Mouse (Mus musculus): Measurements from ENCODE around the gene Birc5. TPM values are rescaled to one million over a fixed set of nuclear protein-coding genes. Genes with fewer than 3 reads are reported as not detected.
"Not testable (repeated sequence)": the region's sequence is repeated elsewhere in the genome, so short reads cannot be mapped to it uniquely, and the experiment has no call there.

The Birc5 gene
- total RNA-seq, 2 experiments from 2014 or later = 0.74 to 0.84 TPM

DNA sequence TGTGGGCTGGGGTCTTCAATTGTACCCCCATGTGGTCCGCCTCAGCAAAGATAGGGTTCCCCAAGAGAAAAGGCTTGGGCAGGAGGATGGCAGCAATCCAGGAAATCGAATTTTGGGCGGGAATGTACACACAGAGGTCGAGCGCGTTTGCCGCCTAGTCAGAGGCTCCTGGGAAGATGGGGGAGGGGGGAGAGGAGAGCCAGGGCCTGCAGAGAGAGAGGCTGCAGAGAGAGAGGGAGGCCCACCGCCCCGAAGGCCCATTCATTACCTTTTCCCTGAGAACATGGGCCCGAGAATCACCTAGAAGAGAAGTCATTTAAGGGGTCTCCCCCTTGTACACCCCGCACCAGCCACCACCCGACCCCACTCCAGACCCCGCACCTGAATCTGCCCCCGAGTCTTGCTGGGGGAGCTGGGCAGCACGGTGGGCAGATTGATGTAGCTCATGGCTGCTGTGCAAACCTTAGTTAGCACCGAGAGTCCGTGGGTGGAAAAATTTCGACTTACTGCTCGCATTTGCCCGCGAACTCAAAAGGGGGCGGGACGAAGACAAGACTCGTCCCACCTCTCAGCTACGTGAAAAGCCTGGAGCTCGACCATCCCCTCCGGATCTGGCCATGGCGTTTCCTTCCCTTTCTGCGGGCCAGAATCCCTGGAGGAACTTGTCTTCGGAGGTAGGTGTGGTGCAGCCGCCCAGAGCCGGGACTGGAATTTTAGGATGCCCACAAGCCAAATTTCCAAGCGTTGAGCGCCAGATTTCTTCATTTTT lies 23.5 kb upstream of the Birc5 start, which contains the start of the genes Afmid and Tk1:
Afmid (plus strand) TSS at position 592 of the 769 bp plus-strand sequence.
Tk1 (minus strand) TSS at position 760 of the 769 bp plus-strand sequence.
- intact Hi-C loops (cut with DNase I) = loop anchor here (1.0 to 5.0 kb wide), 4 partner anchors 35 to 593 kb away; no protein-coding TSS in a partner anchor
- peak; percentile 53 to 57 for DNase-seq

DNA sequence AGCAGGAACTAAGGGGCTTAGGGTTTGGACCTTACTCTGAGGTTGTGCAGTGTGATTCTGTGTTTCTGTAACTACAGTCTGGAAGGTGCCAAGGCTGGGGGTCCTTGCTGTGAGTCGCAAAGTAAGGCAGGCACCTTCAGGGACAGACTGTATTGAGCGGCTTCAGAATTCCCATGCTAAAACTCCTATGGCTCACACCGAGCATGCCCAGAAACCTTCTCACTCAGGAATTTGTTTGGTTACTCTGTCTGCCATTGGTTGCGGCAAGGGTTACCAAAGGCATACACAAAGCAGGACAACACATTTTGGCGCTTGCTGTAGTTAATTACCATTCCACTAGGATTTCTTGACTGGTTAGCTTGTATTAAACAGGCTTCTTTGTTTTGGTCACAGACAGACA lies 22.9 kb upstream of the Birc5 start:
- intact Hi-C loops (cut with DNase I) = loop anchor here (5.0 kb wide), 3 partner anchors 119 to 594 kb away; no protein-coding TSS in a partner anchor

GRCm38 (mm10) chr11:117826916-117827315 lies 22.1 kb upstream of the Birc5 start:
- intact Hi-C loops (cut with DNase I) = loop anchor here (5.0 kb wide), 3 partner anchors 120 to 595 kb away; no protein-coding TSS in a partner anchor
- DNase-seq = no peak

More for the DNA sequence above, 22.9 kb upstream of the Birc5 start:
- DNase-seq = no peak

DNA sequence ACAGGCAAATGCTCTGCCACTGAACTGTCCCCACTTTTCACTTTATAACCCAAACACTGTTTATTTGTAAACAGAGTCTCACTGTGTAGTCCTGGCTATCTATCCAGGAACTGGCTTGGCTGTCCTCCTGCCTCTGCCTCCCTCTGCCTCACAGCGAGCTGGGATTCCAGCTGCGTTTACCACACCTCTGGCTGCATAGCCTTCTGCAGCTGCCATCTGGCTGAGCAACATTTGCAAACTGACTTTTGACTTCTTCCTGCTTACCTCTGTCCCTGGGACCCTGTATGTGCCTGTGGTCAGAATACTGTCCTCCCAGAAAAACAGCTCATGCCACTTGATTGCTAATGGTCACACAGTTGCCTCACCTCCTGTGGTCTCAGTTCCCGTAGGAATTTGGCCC lies 21.7 kb upstream of the Birc5 start:
- intact Hi-C loops (cut with DNase I) = loop anchor here (5.0 kb wide), 3 partner anchors 120 to 595 kb away; no protein-coding TSS in a partner anchor
- DNase-seq = no peak

DNA sequence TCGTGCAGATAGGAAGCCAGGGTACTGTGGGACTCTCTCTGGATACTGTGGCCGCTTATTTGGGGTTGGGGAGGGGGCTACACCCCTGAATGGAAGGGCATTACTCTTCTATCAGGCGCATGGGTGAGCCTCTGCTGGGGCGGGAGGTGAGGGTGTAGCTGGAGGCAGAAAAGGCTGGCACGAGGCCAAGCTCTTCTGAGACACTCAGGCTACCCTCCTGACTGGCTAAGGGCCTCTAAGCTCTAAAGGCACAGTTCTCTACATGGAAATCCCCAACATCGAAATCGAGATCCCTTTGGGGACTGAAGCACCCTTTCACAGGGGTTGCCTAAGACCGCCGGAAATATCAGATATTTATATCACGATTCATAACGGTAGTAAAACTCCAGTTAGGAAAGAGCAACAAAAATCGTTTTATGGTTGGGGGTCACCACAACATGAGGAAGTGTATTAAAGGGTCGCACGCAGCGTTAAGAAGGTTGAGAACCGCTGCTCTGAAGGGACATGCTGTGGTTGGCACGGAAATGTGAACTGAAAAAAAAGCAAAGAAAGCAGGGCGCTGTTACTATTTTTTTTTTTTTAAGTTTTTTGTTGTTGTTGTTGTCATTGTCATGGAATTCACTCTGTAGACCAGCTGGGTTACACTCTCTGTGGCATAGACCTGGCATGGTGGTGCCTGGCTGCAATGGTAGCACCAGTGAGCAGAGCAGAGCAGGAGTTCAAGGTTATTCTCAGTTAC lies 20.7 kb upstream of the Birc5 start:
- intact Hi-C loops (cut with DNase I) = loop anchor here (5.0 kb wide), 3 partner anchors 121 to 596 kb away; no protein-coding TSS in a partner anchor

GRCm38 (mm10) chr11:117828888-117829604 lies 20.0 kb upstream of the Birc5 start:
- intact Hi-C loops (cut with DNase I) = loop anchor here (5.0 kb wide), 3 partner anchors 122 to 597 kb away; no protein-coding TSS in a partner anchor
- no peak for DNase-seq

More for the DNA sequence above, 20.7 kb upstream of the Birc5 start:
- no peak for DNase-seq

DNA sequence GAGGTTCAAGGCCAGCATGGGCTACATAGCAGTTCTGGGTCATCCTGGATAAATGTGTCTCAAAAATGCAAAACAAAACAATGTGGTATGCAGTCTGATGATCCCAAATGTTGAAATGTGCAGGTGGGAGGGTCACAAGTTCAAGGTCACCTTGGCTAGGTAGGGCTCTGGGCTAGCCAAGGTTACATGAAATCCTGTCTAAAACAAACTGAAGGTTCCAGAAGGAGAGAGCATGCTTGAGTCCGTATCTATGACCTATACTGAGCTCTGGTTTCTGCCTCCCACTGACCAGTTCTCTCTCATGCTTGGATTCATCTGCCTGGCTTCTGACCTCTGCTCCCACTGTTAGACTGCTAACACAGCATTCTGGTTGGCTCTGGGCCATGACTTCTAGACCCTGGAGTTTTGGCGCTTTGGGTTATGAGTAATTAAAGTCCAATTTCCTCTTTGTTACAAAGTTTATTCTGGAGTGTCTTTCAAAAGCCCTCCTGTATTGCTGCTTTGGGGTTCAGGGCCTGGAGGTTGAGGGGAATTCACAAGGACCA lies 19.3 kb upstream of the Birc5 start:
- no peak for DNase-seq
- intact Hi-C loops (cut with DNase I) = loop anchor here (5.0 kb wide), 3 partner anchors 122 to 597 kb away; no protein-coding TSS in a partner anchor

DNA sequence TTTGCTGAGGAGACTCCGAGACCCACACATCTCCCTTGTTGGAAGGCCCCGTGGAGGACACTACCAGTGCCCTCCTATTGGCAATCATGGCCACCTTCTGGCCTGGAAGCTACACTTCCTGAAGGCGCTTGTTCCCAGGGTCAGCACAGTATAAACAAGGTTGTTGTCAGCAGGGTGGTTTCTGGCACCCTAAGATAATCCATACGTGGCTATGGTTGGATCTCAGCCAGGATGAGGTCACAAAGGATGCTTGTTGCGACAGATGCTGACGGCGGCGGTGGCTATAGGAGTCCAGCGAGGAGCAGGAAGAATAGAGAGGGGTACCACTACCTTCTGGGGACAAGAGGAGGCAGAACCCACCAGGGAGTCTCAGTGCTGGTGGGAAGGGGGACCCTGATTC lies 18.6 kb upstream of the Birc5 start:
- intact Hi-C loops (cut with DNase I) = no loop called here

DNA sequence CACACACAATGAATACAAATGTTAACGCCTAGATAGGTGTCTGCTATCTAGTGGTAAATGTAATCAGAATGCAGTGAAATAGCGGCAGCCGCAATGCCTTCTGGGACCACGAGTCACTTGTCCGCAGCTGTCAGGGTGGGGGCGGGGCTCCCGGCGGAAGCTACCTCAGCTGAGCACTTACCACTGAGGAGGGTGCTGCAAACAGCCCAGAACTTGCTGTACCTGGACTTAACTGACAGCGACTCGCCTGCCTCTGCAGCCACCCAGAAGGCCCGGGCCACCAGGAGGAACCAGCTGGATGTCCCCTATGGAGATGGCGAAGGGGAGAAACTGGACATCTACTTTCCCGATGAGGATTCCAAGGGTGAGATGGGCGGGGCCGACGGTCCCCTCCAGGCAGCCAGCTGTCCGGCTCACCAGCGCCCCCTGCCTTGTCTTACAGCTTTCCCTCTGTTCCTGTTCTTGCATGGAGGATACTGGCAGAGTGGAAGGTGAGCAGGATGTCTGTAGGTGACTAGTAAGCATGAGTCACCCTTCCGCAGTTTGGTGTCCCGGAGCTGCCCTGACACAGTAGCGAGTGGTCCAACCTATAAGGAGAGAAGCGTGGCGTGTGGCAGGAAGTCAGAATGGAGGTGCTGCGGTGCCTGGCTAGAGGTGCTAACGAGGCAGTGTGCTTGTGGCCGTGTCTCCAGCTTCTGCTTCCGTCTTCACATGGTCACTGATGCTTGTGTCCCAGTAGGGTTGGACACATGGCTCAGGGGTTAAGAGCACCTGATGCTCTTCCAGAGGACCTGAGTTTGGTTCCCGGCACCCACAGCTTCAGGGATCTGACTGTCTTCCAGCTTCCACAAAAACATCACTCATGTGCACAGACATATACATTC lies 16.7 kb upstream of the Birc5 start:
- peak; percentile 76 to 80 for DNase-seq

More for the DNA sequence above, 18.6 kb upstream of the Birc5 start:
- no peak for DNase-seq

DNA sequence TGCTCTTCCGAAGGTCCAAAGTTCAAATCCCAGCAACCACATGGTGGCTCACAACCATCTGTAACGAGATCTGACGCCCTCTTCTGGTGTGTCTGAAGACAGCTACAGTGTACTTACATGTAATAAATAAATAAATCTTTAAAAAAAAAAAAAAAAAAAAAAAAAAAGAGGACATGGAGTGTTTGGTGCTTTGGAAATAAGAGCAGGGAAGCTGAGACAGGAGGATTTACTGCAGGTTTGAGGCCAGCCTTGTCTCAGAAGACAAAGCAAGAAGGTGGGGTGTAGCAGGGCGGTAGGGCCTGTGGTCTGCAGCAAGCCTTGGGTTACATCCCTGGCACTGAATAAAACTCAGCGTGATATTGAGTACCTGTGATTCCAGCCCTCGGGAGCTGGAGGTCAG lies 15.5 kb upstream of the Birc5 start:
- intact Hi-C loops (cut with DNase I); DNase-seq: not testable (repeated sequence)

More for the DNA sequence above, 16.7 kb upstream of the Birc5 start:
- intact Hi-C loops (cut with DNase I) = no loop called here

DNA sequence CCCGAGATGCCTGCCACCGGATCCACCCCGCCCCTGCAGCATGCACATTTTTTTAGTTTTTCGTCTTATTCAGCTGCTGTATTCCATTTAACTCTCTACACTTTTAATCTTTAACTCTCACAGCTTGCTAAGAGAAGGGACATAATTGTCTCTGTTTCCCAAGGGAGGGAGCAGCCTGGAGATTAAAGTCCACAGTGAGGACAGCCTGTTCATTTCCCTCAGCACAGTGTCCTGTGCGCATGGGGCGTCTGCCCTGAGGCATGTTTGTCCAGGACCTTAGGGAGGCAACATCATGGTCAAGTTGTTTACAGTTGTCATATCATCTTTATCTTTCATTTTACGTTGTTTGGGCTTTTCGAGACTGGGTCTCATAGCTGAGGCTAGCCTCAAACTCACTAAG lies 15.0 kb upstream of the Birc5 start:
- intact Hi-C loops (cut with DNase I) = no loop called here
- no peak for DNase-seq

DNA sequence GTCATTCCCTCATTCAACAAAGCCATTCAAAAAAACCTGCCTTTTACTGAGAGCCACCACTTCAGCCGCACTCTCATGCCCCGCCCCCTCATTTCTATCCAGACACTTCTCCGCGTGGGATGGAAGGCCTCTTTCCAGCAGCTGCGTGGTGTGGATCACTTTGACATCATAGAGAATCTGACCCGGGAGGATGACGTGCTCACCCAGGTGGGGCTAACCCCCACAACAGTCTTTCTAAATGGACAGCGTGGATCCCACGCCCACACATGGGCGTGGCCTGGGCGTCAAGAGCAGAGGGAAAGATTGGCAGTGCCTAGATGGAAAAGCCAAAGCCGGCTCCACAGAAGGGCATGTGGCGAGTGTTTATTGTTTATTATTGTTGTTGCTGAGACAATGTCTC lies 12.7 kb upstream of the Birc5 start:
- no peak for DNase-seq
- intact Hi-C loops (cut with DNase I) = no loop called here

DNA sequence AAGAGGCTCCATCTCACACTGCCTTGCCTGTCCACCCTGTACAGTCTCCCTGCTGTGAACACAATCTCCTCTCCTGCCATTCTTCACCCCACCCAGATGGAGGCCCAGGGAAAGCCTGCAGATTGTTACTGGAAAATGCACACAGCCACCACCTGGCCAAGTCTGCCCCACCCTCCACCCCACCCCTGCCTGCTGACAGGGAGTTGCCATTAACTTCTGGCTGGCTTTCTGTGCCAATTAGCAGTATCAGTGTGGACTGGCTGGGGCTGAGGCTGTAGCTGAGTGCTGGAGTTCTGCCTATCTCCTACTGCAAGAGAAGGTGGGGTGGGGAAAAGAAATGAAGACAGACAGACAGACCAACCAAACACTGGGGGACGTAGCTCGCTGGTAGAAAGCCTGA lies 10.5 kb upstream of the Birc5 start:
- DNase-seq = no peak
- intact Hi-C loops (cut with DNase I) = no loop called here

DNA sequence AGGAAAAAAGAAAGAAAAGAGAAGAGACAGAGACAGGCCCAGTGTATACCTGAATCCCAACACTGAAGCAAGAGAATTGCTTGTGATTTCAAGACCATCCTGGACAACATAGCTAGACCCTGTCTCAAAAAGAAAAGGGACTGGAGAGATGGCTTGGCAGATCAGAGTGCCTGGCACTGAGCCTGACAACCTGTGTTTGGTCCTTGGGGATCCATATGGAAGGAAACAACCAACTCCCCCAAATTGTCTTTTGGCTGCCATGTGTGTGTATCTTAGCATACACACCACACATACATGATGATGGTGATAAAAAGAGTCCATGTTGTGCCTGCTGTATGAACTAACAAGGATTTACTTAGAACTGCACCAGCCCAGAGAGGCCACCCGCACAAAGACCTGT lies 10.0 kb upstream of the Birc5 start:
- no peak for DNase-seq
- intact Hi-C loops (cut with DNase I) = no loop called here

- intact Hi-C loops (cut with DNase I) = no loop called here
- no peak for DNase-seq
Measured at GRCm38 (mm10) chr11:117840910-117841309, 8.1 kb upstream of the Birc5 start.

GRCm38 (mm10) chr11:117843434-117843833 lies 5.6 kb upstream of the Birc5 start:
- intact Hi-C loops (cut with DNase I) = no loop called here
- DNase-seq = no peak

DNA sequence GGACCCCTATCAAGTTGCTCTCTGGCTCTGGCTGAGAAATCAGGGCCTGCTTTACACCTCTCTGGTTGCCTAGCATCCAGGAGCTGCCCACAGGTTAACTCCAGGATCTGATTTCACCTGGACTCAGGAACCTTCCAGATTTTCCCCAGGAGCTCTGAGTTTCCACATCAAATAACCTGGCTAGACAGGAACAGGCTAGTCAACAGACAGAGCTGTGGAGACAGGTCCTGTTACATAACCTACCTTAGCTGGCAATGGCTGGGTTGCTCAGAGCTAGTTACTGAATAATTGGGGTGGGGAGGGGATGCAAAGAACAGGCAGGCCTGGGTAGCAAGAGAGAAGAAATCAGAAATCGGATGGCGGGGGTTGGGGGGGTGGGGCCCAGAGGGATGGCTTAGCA lies 4.1 kb upstream of the Birc5 start:
- DNase-seq = no peak
- intact Hi-C loops (cut with DNase I) = no loop called here

DNA sequence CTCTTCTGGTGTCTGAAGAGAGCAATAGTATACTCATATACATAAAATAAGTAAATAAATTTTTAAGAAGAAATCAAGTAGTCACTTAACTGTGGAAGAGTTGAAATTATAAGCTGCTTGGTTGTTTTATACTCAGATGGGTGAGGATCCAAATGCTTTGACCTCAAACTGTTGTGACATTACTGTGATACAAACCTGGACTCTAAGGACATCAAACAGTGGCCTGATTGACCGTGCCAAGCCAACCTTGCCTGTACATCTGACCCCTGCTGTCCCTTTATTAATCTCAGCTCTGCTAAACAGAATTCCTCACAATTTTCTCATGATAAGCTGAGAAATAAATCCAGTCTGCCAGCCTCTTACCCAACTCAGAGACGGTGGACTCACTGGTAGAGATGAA lies 3.4 kb upstream of the Birc5 start:
- DNase-seq = no peak
- intact Hi-C loops (cut with DNase I) = no loop called here

- intact Hi-C loops (cut with DNase I) = no loop called here
- no peak for DNase-seq
Measured at GRCm38 (mm10) chr11:117846640-117847039, 2.4 kb upstream of the Birc5 start.
